Mouse (Mus musculus) cerebellum, adult 2 months (tissue): Measurements from ENCODE around the gene Foxo3.

Experiments
- CTCF ChIP-seq: fragments of 200-500 bp; IDR thresholded peaks from 2 replicates; pipeline ENCODE4 v1.5.1; 2011; ENCODE audit warnings: low read depth, mild to moderate bottlenecking, control low read depth, low read length, moderate library complexity, borderline replicate concordance; ENCODE audit not compliant: insufficient read depth
- POLR2A ChIP-seq: fragments of 200-500 bp; IDR thresholded peaks from 2 replicates; pipeline ENCODE4 v1.6.1; 2011; ENCODE audit warnings: low read length, control low read depth, borderline replicate concordance; ENCODE audit not compliant: insufficient read depth

DNA sequence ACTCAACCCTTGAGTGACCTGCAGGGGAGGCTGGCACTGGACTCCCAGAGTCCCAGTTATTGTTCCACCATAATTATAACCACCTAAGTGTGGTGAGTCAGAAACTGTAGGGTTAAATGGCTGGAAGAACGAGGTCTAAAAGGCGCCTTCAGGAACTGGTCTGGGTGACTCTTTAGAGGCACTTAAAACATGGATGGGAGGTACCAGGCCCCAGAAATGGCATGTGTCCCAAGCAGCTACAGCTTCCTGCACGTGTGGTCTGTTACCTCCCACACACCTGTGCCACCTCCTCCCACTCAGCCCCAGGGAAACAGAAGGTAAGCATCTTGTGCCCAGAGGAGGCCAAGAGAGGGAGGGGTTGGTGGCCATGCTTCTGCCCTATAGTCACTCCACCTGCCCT lies 128.2 kb downstream of the Foxo3 start:
- TF ChIP-seq CTCF: no peak
- no peak for TF ChIP-seq POLR2A
